Mouse (Mus musculus): ENCODE measurements at regions not wholly inside any gene's neighbourhood (a gene's known extent, or its start where the extent isn't known, plus 50 kb on each side); places are given as distances from the start of the nearest gene placed in this dataset.

GRCm38 (mm10) chr8:80253541-80253940 is 195.7 kb upstream of the Hhip start:
- DNase-seq, result no peak

- DNase-seq, result no peak
These were observed 193.8 kb upstream of the Hhip start for GRCm38 (mm10) chr8:80251595-80251994.

- no peak for DNase-seq
These were observed 192.7 kb upstream of the Hhip start for GRCm38 (mm10) chr8:80250305-80251161.

GRCm38 (mm10) chr8:80249762-80250161 is 192.0 kb upstream of the Hhip start:
- DNase-seq, result no peak

- no peak for DNase-seq
These were observed 182.1 kb upstream of the Hhip start for GRCm38 (mm10) chr8:80239879-80240278.

GRCm38 (mm10) chr8:80210361-80210760 is 152.6 kb upstream of the Hhip start:
- no peak for DNase-seq

GRCm38 (mm10) chr8:80204678-80205654 is 147.2 kb upstream of the Hhip start:
- DNase-seq, result no peak

GRCm38 (mm10) chr8:80203769-80204677 is 146.2 kb upstream of the Hhip start:
- no peak for DNase-seq

- no peak for DNase-seq
These were observed 139.9 kb upstream of the Hhip start for GRCm38 (mm10) chr8:80197680-80198079.

GRCm38 (mm10) chr8:80190510-80190908 is 132.7 kb upstream of the Hhip start:
- DNase-seq, result no peak

- no peak for DNase-seq
These were observed 132.1 kb upstream of the Hhip start for GRCm38 (mm10) chr8:80189797-80190509.

GRCm38 (mm10) chr8:80185286-80185685 is 127.5 kb upstream of the Hhip start:
- no peak for DNase-seq

GRCm38 (mm10) chr8:80168688-80169087 is 110.9 kb upstream of the Hhip start:
- DNase-seq, result no peak

- DNase-seq, result peak; percentile 65 to 72
These were observed 91.8 kb upstream of the Hhip start for GRCm38 (mm10) chr8:80149458-80150083.

GRCm38 (mm10) chr8:80147929-80148328 is 90.1 kb upstream of the Hhip start:
- DNase-seq, result no peak

GRCm38 (mm10) chr8:80138481-80138880 is 80.7 kb upstream of the Hhip start:
- DNase-seq, result no peak

- DNase-seq, result no peak
These were observed 62.7 kb upstream of the Hhip start for GRCm38 (mm10) chr8:80120378-80120965.

- DNase-seq, result no peak
These were observed 59.5 kb upstream of the Hhip start for GRCm38 (mm10) chr8:80117328-80117727.
